Mouse (Mus musculus): ENCODE results near the gene Pomgnt2. TPM values are rescaled to one million over a fixed set of nuclear protein-coding genes. Genes with fewer than 3 reads are reported as not detected.

Gene Pomgnt2
- total RNA-seq, 2 experiments from 2014 or later = 2.2 to 3.8 TPM

DNA sequence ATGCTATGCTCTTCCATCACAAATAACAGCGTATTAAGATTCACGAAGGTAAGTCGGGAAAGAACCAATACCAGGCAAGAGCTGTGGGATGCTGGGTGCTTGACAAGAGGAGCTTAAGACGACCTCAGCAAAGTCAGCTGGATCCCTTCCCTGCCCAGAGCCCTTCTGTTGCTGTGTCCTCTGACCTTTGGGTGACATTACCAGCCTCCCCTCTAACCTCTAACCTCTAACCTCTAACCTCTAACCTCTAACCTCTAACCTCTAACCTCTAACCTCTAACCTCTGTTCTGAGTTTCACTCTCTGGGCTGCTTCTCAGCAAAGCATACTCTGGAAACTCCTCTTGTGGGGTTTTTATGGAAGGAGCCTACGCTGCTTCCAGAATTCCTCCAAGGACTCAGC, 21.2 kb upstream of the Pomgnt2 start:
- no peak for ATAC-seq (replicated peaks; ENCODE audit: low FRiP score, low TSS enrichment, poor library complexity, severe bottlenecking)

DNA sequence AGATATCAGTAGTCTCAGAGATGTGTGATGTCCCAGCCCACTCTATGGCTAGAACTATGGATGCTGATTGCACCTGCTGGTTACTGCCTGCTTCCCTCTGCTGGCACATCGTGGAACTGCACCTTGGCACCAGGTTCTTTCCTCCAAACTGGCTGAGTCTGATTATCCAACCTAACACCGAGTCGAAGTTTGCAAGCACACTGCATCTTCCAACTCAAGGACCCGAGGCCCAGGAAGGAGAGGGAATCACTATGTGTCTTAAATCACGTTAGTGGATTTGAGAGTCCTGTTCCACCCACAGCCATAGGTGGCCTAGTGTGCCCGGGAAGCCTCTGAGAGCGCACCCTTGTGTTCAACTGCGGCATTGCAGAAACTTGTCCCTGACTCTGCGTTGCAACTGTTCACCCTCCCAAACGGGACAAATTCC, 17.3 kb upstream of the Pomgnt2 start:
- peak; percentile 96 for ATAC-seq (replicated peaks; ENCODE audit: low FRiP score, low TSS enrichment, poor library complexity, severe bottlenecking)

GRCm38 (mm10) chr9:122013629-122014028, 16.7 kb upstream of the Pomgnt2 start:
- no peak for ATAC-seq (replicated peaks; ENCODE audit: low FRiP score, low TSS enrichment, poor library complexity, severe bottlenecking)

- no peak for ATAC-seq (replicated peaks; ENCODE audit: low FRiP score, low TSS enrichment, poor library complexity, severe bottlenecking)
Measured at GRCm38 (mm10) chr9:122012816-122013215, 15.9 kb upstream of the Pomgnt2 start.

DNA sequence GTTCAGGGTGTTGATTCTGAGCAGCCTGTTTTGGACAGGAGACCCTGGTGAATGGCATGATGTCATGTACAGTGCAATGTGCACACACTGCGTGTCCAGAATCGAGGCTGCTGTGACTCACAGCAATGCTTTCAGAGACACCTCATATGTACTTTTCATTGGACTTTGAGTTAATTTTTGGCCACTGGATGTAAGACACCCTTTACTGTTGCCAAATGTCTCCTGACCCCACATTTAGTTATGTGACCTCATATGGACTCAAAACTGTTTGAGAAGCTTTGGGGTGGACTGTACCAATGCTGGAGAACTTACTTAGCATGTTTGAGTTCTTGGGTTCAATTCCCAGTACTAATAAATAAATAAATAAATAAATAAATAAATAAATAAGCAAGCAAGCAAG, 13.8 kb upstream of the Pomgnt2 start:
- ATAC-seq (replicated peaks; ENCODE audit: low FRiP score, low TSS enrichment, poor library complexity, severe bottlenecking) = no peak

DNA sequence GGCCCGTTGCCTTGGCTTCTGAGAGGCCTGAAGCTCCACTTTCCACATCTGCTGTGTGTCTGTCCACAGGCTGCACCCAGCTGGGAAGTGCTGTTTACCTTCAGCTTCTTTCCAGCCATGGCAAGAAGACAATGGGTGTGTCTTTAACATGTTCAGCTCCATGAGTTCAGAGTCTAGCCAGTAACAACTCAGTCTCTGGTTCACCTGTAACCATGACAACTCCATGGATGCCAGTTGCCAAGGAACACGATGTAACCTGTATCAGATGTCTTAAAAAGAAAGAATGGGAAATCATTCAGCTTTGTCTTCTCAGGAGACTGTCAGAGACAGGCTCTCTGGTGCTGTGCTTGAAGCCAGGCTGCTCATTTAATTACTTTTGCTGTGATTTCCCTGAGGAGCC, 12.0 kb upstream of the Pomgnt2 start:
- no peak for ATAC-seq (replicated peaks; ENCODE audit: low FRiP score, low TSS enrichment, poor library complexity, severe bottlenecking)

DNA sequence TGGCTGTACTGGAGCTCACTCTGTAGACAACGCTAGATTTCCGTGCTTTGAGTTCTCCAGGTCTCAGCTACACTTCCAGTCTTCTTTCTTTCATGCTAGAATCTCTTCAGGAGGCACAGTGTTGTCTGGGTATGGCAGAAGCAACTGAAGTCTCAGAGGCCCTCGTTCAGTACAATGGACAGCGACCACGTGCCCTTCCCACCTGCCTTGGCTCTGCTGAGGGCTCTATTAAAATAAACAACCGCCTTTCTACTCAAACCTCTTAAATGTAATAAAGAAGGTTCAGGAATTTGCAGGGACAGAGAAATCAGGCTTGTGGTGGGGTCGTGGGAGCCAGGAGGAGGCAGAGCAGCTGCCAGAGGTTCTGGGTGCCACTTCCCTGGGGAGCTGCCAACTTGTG, 9.7 kb upstream of the Pomgnt2 start:
- peak; percentile 80 for ATAC-seq (replicated peaks; ENCODE audit: low FRiP score, low TSS enrichment, poor library complexity, severe bottlenecking)

- no peak for ATAC-seq (replicated peaks; ENCODE audit: low FRiP score, low TSS enrichment, poor library complexity, severe bottlenecking)
Measured at GRCm38 (mm10) chr9:122006175-122006574, 9.3 kb upstream of the Pomgnt2 start.

GRCm38 (mm10) chr9:121997978-121998377, 1.1 kb upstream of the Pomgnt2 start:
- ATAC-seq (replicated peaks; ENCODE audit: low FRiP score, low TSS enrichment, poor library complexity, severe bottlenecking) = no peak

DNA sequence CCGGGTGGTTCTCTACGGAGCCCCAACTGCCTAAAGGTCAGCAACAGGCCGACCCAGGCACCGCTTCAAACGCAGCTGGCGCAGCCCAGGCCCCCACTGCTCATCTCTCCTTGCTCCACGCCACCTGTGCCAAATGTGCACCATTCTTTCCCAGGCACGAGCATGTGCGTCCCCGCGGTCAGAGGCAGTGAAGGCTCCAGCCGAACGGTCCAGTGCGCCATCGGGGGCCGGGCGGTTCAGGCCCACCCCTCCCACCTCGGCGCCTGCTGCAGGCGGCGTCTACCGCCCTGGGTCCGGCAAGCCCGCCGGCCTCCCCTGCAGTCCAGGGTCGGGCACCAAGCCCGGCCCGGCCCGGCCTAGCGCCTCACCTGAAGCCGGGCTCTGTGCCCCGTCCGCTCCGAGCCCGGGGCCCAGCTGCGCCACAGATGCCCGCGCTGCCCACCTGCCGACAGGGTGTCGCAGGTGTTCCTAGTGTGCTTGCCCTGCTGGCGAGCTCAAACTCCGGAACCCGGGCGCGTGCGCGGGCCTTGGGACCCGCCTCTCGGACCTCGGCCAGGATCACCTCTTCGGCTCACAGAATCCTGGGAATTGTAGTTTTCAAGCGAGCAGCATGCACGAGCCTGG, 1.3 kb downstream of the Pomgnt2 start:
- peak; percentile 76 for ATAC-seq (replicated peaks; ENCODE audit: low FRiP score, low TSS enrichment, poor library complexity, severe bottlenecking)

DNA sequence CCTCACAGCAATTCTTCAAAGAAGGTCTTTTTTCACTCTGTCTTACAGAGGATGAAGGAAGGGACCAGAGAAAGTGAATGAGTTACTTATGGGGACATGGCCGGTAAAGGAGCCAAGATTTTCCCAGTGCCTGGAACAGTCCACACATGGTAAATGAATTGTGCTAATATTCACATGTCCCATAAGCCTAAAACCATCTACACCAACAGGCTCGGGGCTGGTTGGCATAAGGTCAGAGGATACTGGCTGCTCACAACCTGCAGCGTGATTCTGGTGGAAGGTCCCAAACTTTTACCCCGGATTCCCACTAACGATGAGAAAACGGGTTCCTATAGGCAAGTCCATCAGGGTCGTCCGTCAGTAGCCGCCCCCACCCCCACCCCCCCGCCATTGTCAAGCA, 1.8 kb downstream of the Pomgnt2 start:
- ATAC-seq (replicated peaks; ENCODE audit: low FRiP score, low TSS enrichment, poor library complexity, severe bottlenecking) = no peak

- ATAC-seq (replicated peaks; ENCODE audit: low FRiP score, low TSS enrichment, poor library complexity, severe bottlenecking) = no peak
Measured at GRCm38 (mm10) chr9:121993047-121993446, 3.9 kb downstream of the Pomgnt2 start.

DNA sequence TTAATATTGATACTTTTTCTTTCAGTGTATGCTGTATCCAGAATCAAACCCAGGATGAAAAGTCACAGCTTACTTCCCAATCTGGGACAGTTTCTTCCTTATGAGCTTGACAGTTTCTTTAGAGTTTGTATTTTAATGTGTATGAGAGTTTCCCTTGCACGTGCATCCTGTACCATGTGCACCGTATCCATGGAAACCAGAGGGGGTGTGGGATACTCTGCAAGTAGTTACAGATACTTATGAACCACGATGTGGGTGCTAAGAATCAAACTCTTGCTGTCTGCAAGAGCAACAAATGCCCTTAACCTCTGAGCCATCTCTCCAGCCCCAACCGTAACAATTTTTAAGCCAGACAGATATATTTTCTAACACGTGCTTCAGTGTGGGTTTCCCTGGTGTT, 5.9 kb downstream of the Pomgnt2 start:
- ATAC-seq (replicated peaks; ENCODE audit: low FRiP score, low TSS enrichment, poor library complexity, severe bottlenecking) = no peak

DNA sequence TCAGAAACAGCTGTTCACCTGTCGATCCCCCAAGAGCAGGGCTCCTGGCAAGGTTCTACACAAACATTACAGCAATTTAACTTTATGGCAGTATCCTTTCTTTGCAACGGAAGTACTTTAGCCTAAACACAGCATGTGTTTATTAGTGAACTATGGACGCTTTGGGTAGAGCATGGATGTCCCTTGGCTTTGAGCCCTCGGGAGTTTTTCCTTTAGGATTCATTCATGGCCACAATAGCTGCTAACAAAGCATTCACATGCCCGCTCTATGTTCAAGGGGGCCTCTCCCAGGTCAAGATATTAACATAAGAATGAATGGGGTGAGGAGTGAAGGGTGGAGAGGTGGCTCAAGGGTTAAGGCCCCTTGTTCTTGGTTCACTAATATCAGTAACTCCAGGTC, 7.4 kb downstream of the Pomgnt2 start:
- ATAC-seq (replicated peaks; ENCODE audit: low FRiP score, low TSS enrichment, poor library complexity, severe bottlenecking) = no peak

DNA sequence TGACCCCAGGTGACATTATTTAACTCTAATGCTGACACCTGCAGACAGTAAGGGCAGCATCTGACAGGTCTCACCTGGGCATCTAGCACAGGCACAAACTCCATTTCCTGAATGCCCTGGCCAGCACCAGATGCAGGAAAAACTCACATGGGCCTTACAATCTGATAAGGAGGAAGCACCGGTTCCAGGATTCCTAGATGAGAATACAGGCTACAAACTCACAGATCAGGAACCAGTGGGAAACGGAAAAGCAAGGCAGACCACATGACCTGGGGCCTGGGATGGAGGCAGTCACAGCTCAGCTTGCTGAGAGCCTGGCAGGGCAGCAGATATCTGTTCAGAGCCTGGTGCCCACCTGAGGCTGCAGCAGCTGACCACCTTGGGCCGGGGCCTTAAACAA, 8.0 kb downstream of the Pomgnt2 start:
- no peak for ATAC-seq (replicated peaks; ENCODE audit: low FRiP score, low TSS enrichment, poor library complexity, severe bottlenecking)

- peak; percentile 69 for ATAC-seq (replicated peaks; ENCODE audit: low FRiP score, low TSS enrichment, poor library complexity, severe bottlenecking)
Measured at GRCm38 (mm10) chr9:121984465-121985461, 12.1 kb downstream of the Pomgnt2 start.

DNA sequence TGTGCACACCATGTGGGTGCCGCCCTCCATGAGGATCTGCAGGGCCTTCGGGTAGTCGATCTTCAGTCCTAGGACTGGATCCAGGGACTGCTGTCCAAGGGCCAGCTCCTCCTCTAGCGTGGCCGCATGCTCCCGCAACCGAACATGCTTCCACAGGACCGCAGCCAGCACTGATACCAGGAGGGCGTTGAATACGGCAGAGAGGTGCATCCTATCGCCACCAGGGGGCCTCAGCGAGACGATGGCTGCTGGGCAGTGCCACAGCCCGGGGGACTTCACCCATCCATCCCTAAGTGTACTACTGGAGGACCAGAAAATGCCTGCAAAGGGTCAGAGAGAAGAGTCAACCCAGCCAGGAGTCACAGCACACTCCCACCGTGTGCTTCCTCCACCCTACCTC, 13.4 kb downstream of the Pomgnt2 start:
- ATAC-seq (replicated peaks; ENCODE audit: low FRiP score, low TSS enrichment, poor library complexity, severe bottlenecking) = peak; percentile 68

GRCm38 (mm10) chr9:121982665-121983064, 14.2 kb downstream of the Pomgnt2 start:
- no peak for ATAC-seq (replicated peaks; ENCODE audit: low FRiP score, low TSS enrichment, poor library complexity, severe bottlenecking)

- ATAC-seq (replicated peaks; ENCODE audit: low FRiP score, low TSS enrichment, poor library complexity, severe bottlenecking) = no peak
Measured at GRCm38 (mm10) chr9:121982214-121982613, 14.7 kb downstream of the Pomgnt2 start.

- no peak for ATAC-seq (replicated peaks; ENCODE audit: low FRiP score, low TSS enrichment, poor library complexity, severe bottlenecking)
Measured at GRCm38 (mm10) chr9:121981466-121982105, 15.3 kb downstream of the Pomgnt2 start.

All from megakaryocyte-erythroid progenitor cell, adult 5-6 weeks (primary cell).